Mouse (Mus musculus) lung, postnatal 0 days (tissue): Measurements from ENCODE around the gene Ifrd2.

Source experiments
- CTCF ChIP-seq: IDR thresholded peaks from 2 replicates; pipeline ENCODE4 v1.5.1; 2016; ENCODE audit warnings: antibody characterized with exemption, mild to moderate bottlenecking
- EP300 ChIP-seq: IDR thresholded peaks from 2 replicates; pipeline ENCODE4 v1.6.1; 2016; ENCODE audit warnings: antibody characterized with exemption, mild to moderate bottlenecking, control low read depth

- TF ChIP-seq CTCF (peak; percentile 93), EP300 (no peak)
These were observed 41.8 kb upstream of the Ifrd2 start for GRCm38 (mm10) chr9:107545602-107546001.
